Mouse (Mus musculus): ENCODE measurements around the gene Myom1.

Gene Myom1

DNA sequence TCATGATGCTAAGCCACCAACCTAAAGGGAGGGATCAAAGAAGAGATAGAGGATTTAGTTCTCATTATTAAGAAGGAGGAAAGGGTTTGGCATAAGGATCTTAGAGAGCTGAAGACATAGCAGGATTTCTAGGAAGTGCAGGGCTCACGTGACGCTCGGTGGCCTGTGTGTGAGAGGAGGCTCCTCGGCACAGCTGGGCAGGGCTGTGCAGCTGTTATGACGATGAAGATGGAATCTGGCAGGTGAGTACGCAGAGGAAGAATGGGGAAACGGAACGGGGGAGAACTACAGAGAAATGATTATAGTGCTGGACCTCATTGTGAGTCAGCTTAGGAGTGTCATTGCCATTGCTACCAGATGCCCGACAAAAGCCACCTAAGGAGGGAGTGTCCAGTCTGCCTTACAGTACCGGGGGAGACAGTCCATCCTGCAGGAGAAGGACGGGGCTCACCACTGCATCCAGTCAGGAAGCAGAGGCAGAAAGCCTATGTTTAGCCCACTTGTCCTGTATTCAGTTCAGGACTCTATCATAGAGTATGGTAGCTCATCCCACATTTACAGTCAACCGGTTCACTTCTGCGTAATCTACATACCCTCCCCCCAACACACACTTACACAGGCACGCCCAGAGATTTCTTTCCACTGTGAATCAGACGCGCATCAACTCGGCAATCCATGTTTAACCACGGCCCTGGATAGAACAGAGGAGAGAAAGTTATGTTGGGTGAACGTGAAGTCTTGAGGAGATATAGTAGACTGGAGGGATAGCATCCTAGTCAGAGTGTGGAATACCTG is 142.1 kb downstream of the Myom1 start:
- DNase-seq, result no peak

DNA sequence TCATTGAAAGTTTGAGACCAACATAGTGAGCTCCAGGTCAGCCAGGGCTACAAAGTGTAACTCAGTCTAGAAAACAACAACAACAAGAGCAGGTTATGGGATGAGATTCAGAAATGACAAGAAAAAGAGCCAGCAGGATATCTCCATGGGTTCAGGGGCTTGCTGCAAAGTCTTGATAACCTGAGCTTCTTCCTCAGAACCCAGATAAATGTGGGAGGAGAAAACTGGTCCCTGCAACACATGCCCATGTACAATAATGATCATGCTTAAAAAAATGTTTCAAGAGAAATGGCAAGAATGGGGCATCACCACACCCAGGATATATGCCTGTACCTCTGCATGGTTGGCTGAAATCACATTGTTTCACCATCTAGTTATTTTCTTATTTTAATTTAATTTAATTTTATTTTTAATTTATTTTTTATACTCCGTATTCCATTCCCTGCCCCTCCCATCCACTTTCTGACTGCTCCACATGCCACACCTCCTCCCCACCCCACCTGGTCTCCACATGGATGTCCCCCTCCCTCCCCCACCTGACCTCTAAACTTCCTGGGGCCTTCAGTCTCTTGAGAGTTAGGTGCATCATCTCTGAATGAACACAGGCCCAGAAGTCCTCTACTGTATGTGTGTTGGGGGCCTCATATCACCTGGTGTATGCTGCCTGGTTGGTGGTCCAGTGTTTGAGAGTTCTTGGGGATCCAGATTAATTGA is 143.0 kb downstream of the Myom1 start:
- DNase-seq, result no peak

DNA sequence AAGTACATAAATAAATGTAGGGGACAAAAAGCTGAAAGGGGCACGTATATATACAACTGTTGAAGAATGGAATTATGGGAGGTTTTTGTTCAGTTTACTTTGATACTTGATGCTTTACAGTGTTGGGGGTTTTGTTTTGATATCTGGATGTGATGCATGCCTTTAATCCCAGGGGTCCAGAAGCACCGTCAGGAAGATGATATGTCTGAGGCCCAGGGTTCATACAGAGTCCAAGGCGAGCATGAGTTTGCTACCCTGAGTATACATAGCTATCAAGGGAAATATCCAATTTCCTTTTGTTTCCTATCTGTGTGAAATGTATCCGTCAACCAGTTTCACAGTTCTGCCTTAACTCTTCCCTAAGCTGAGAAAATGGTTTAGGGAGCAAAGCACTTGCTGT is 150.9 kb downstream of the Myom1 start:
- no peak for DNase-seq

DNA sequence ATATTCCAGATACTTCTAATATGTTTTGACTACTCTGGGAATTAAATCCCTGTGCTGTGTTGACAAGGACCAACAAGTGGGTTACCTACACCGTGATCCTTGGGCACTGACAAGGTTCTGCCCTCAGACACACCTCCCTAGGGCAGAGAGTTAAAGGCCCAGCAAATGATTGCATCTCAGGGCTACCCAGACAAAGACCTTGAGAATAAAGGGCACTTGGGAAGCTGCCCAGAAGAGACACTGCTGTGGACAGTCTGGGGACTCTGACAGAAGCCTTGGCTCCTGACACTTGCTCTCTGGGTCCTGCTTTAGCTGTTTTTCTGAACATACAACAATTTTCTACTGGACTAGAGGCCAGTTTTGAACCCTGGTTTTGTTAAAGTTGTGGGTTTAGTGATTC is 152.8 kb downstream of the Myom1 start:
- DNase-seq, result no peak

DNA sequence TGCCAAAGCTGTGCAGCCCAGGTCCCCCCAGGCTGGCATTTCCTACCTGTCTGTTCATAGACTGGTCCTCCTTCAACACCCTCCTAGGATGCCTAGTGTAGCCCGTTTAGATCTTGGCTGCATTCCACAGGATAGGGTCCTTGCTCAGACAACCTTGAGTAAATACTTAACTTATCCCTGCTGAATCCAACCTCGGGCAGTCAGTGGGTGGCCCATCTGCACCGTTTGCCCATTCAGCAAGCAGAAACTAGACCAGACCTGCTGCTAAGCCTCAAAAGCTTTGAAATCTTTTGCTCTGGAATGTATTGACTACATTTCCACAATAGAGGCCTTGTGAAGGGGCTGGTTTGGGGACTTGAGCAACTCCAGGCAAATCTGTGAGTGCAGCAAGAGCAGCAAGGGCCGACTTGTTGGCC is 156.7 kb downstream of the Myom1 start:
- DNase-seq, result no peak

DNA sequence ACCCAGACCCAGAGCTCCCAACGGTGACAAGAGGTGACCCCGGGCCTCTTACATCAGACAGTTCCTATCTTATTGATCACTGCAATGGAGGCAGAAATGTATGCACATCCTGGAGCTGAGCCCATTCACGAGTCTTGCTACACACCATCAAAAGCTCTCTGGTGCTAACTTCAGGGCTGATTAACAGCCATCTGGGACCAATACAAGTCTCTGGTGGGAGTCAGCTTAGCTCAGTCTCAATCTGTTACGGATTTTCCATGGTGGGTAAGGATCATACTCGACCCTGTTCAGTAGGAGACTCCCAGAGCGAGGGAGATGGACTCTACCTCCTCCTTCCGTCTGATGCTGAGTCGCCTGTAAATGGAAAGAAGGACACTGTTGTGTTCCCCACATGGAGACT is 157.3 kb downstream of the Myom1 start:
- DNase-seq, result no peak

DNA sequence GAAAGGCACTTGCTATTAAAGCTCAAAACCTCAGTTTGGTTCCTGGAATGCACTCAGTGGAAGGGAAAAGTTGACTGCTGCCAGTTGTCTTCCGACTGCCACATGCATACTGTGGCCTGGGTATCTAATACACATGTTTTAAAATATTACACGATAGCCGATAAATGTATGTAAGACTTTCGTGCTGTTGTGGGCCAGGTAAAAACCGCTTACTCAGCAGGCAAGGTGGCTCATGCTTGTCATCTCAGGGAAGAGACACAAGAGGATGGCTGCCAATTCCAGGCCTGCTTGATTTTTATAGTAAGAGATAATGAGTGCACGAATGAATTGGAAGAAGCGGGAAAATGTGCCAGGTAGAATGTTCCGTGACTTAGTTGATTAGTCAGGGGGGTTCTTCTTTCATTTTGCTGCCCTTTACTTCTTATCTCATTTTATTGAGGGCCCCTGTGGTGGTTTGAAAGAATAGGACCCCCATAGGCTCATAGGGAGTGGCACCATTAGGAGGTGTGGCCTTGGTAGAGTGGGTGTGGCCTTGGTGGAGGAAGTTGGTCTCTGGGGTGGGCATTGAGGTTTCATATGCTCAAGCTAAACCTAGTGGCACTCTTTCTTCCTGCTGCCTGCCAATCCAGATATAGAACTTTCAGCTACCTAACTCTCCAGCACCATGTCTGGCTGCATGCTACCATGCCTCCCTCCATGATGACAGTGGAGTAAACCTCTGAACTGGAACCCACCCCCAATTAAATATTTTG is 158.0 kb downstream of the Myom1 start:
- DNase-seq, result no peak

DNA sequence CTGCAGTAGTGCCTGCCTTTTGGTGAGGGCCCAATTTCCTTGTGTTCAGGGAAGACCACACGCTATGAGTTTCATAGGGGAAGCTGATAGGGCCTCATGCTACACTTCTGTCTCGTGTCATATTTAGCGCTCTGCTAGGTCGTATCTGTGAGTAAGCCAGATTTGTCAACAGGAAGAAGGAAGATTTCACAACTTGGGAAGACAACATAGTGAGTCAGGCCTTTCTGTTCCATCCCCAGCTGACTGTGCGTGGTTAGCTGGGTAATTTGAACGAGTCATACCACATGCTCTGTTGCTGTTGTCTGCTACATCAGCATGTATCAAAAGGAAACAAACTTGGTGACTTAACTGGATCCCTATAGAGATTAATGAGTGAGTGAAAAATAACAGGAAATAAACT is 162.6 kb downstream of the Myom1 start:
- DNase-seq, result peak; percentile 32

DNA sequence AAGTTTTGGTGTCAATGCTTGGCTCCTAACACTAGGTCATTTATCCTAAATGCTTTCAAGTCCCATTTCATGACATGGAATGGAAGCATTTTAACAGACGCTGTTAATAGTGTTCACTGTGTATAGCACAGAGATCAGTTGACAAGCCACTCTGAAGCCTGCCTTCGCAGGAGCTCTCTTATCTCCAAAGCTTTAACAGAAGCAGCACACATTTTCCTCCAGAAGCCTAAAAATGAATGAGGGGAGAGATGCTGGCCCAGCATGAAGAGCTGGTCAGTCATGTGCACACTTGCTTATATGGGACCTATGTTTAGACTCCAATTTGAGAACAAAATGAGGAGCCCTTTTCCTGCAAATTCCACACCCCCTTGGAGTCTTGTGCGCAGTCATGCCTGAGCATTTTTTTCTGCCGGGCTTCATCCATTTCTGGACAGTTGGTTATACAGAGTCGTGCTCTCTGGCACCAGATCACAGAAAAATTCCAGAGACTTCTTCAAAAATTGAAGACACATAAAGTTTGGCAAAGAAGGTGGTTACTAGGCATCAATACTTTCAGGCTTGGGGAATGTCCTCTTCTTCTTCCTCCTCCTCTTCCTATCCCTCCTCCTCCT is 165.9 kb downstream of the Myom1 start:
- DNase-seq, result no peak

DNA sequence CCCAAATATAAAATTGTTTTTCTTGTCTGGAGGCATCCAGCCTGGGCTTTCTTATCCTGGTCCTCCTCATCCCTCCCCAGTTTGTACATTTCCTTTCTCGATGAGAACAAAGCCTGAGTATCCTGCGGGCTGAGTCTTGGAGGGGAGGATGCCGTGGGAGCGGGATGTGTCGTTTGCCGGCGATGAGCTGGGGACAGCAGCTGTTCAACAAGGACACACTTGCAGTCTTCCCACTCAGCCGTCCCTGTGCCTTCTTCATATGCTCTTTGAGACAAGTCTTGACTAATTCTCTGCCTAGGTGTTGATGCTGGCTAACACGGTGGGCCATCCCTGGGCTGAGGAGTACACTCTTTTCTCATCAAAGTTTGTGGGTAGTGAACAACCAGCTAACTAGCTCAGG is 166.4 kb downstream of the Myom1 start:
- peak; percentile 42 for DNase-seq

DNA sequence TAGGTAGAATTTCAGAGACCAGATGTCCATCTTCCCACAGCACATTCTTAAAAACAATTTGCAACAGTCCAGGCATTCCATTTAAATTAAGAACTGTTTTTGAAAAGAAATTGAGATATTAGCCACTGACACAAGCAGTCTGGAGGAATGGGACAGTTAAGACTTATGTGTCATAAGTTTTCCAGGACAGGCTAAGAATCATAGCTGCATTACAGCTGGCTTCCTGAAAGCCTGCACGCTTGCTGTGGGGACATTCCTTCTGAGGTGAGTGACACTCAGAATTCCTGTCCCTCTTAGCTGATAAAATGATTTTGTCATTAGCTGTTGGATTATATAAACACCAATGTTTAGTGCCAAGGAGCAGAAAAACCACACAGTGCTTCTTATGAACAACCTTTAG is 167.2 kb downstream of the Myom1 start:
- DNase-seq, result no peak

DNA sequence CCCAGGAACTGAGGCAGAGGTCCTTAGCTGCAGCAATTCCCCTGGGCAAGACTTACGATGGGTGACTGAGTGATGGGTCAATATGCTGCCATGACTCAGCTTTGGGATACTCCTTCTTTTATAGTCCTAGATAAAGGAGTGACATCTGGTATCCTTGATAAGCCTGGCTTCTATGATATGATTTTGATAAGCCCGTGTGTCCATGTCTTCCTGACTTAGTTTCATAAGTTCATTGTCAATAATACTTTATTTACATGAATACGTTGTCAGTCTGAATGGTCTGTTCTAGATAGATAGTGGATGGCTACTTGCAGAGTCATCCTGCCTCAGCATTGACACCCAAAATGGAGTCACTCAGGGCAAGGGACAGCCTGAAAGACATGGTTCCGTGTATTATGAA is 168.7 kb downstream of the Myom1 start:
- no peak for DNase-seq
